Mouse (Mus musculus) limb, embryonic 13.5 days (tissue): ENCODE data around the gene Synrg. TPM values are rescaled to one million over a fixed set of nuclear protein-coding genes. Genes with fewer than 3 reads are reported as not detected.
A peak's percentile ranks its signal among the peaks of the same experiment; 100 is the strongest.

ENCODE experiments used
- ATAC-seq: fragments of 200-750 bp; cut with Nextera tagmentation; 2 replicates; pipeline ENCODE4 v1.8.0; 2017; ENCODE audit warnings: low read depth, moderate number of reproducible peaks, moderate TSS enrichment; ENCODE audit not compliant: low FRiP score
- H3K27ac ChIP-seq: fragments of 300-500 bp; sonication (generic); 2 replicates; pipeline ENCODE4 v1.5.1; 2015; ENCODE audit warnings: inconsistent platforms, mild to moderate bottlenecking, moderate library complexity
- H3K27me3 ChIP-seq: fragments of 300-500 bp; sonication (generic); 2 replicates; pipeline ENCODE4 v1.6.1; 2015; ENCODE audit warnings: mild to moderate bottlenecking, inconsistent platforms
- H3K36me3 ChIP-seq: fragments of 300-500 bp; sonication (generic); 2 replicates; pipeline ENCODE4 v1.6.1; 2015; ENCODE audit warnings: inconsistent platforms, mild to moderate bottlenecking, moderate library complexity
- H3K4me1 ChIP-seq: fragments of 300-500 bp; sonication (generic); 2 replicates; pipeline ENCODE4 v1.6.1; 2015; ENCODE audit warnings: inconsistent platforms
- H3K4me2 ChIP-seq: fragments of 300-500 bp; sonication (generic); replicated peaks from 2 replicates; pipeline ENCODE4 v1.6.1; 2015; ENCODE audit warnings: inconsistent platforms, mild to moderate bottlenecking, moderate library complexity
- H3K4me3 ChIP-seq: fragments of 300-500 bp; sonication (generic); 2 replicates; pipeline ENCODE4 v1.5.1; 2015; ENCODE audit warnings: moderate library complexity, mild to moderate bottlenecking, inconsistent platforms
- H3K9ac ChIP-seq: fragments of 300-500 bp; sonication (generic); 2 replicates; pipeline ENCODE4 v1.6.1; 2015; ENCODE audit warnings: mild to moderate bottlenecking, inconsistent platforms
- H3K9me3 ChIP-seq: fragments of 300-500 bp; sonication (generic); 2 replicates; pipeline ENCODE4 v1.6.1; 2016; ENCODE audit warnings: inconsistent platforms
- WGBS: fragments of 180-500 bp; shearing (Covaris S2); methylation state at CpG from one replicate; pipeline ENCODE4 v1.1.7; 2015; 5-methylcytosine and 5-hydroxymethylcytosine counted together
- polyA plus RNA-seq: library from polyadenylated mRNA; unstranded; fragments of >200 nt; fragmentation: Nextera tagmentation; extraction: Ambion mirVana; gene quantifications from 2 replicates; pipeline ENCODE4 v1.2.1, GENCODE M21; 2015

The Synrg gene
- polyA plus RNA-seq, 1 experiment from 2014 or later = 8.8 TPM

GRCm38 (mm10) chr11:83967436-83968204, 3.4 kb downstream of the Synrg start:
- Histone ChIP-seq H3K4me2 (no peak overlapping the region), H3K27ac (no peak overlapping the region), H3K9ac (no peak overlapping the region), H3K4me3 (no peak overlapping the region), H3K9me3 (no peaks in the 10 kb centered on the region), H3K27me3 (no peaks in the 10 kb centered on the region), H3K4me1 (no peaks in the 10 kb centered on the region), H3K36me3 (peaks cover 3% of the 10 kb centered on the region)
- ATAC-seq = no peak
- 51% methylated on average over 8 of the region's 8 CpGs for WGBS

GRCm38 (mm10) chr11:83968205-83968575, 4.0 kb downstream of the Synrg start:
- no peak overlapping the region for H3K27ac ChIP-seq
- H3K9me3 ChIP-seq = no peaks in the 10 kb centered on the region
- no peak overlapping the region for H3K4me3 ChIP-seq
- peaks cover 8% of the 10 kb centered on the region for H3K36me3 ChIP-seq
- no peak for ATAC-seq
- no peaks in the 10 kb centered on the region for H3K27me3 ChIP-seq
- 71% methylated on average over 6 of the region's 6 CpGs for WGBS
- no peak overlapping the region for H3K4me2 ChIP-seq
- H3K9ac ChIP-seq = no peak overlapping the region
- H3K4me1 ChIP-seq = no peaks in the 10 kb centered on the region

- H3K27me3 ChIP-seq = no peaks in the 10 kb centered on the region
- peaks cover 8% of the 10 kb centered on the region for H3K36me3 ChIP-seq
- no peaks in the 10 kb centered on the region for H3K4me1 ChIP-seq
- ATAC-seq = no peak
- no peak overlapping the region for H3K27ac ChIP-seq
- no peak overlapping the region for H3K4me3 ChIP-seq
- H3K9me3 ChIP-seq = no peaks in the 10 kb centered on the region
- WGBS = 87% methylated on average over 3 of the region's 3 CpGs
- no peak overlapping the region for H3K9ac ChIP-seq
- no peak overlapping the region for H3K4me2 ChIP-seq
Observed at GRCm38 (mm10) chr11:83969040-83969439, 4.8 kb downstream of the Synrg start.

- H3K4me2 ChIP-seq = no peak overlapping the region
- 76% methylated on average over 7 of the region's 7 CpGs for WGBS
- H3K27ac ChIP-seq = no peak overlapping the region
- no peak for ATAC-seq
- H3K4me3 ChIP-seq = no peak overlapping the region
- no peak overlapping the region; the same call in 1 of the 2 replicates for H3K9ac ChIP-seq
- no peaks in the 10 kb centered on the region for H3K4me1 ChIP-seq
- H3K27me3 ChIP-seq = no peaks in the 10 kb centered on the region
- no peaks in the 10 kb centered on the region for H3K9me3 ChIP-seq
- peaks cover 37% of the 10 kb centered on the region for H3K36me3 ChIP-seq
Observed at GRCm38 (mm10) chr11:83974561-83975346, 10.5 kb downstream of the Synrg start.

GRCm38 (mm10) chr11:83975488-83975887, 11.3 kb downstream of the Synrg start:
- Histone ChIP-seq H3K4me2 (no peak overlapping the region), H3K9me3 (no peaks in the 10 kb centered on the region), H3K4me3 (no peak overlapping the region), H3K9ac (no peak overlapping the region), H3K4me1 (no peaks in the 10 kb centered on the region), H3K27me3 (no peaks in the 10 kb centered on the region), H3K36me3 (peaks cover 44% of the 10 kb centered on the region), H3K27ac (0 out of 2 replicates have a peak overlapping the region, but pooled peaks have one; percentile 6)
- WGBS = 66% methylated on average over 1 of the region's 1 CpGs
- ATAC-seq = no peak

- Histone ChIP-seq H3K27ac (no peak overlapping the region), H3K36me3 (peaks cover 46% of the 10 kb centered on the region), H3K9me3 (no peaks in the 10 kb centered on the region), H3K9ac (no peak overlapping the region), H3K4me3 (no peak overlapping the region), H3K4me1 (no peaks in the 10 kb centered on the region), H3K27me3 (no peaks in the 10 kb centered on the region), H3K4me2 (no peak overlapping the region)
- 82% methylated on average over 13 of the region's 13 CpGs for WGBS
- no peak for ATAC-seq
Observed at GRCm38 (mm10) chr11:83976236-83976977, 12.2 kb downstream of the Synrg start.

- no peaks in the 10 kb centered on the region for H3K9me3 ChIP-seq
- no peak overlapping the region for H3K27ac ChIP-seq
- no peaks in the 10 kb centered on the region for H3K27me3 ChIP-seq
- H3K36me3 ChIP-seq = peaks cover 52% of the 10 kb centered on the region
- H3K4me2 ChIP-seq = no peak overlapping the region
- H3K9ac ChIP-seq = no peak overlapping the region
- 79% methylated on average over 2 of the region's 2 CpGs for WGBS
- no peak overlapping the region for H3K4me3 ChIP-seq
- H3K4me1 ChIP-seq = no peaks in the 10 kb centered on the region
- ATAC-seq = no peak
Observed at GRCm38 (mm10) chr11:83977810-83978209, 13.6 kb downstream of the Synrg start.

- WGBS = 84% methylated on average over 6 of the region's 6 CpGs
- no peak for ATAC-seq
Observed at GRCm38 (mm10) chr11:83979992-83980391, 15.8 kb downstream of the Synrg start.

GRCm38 (mm10) chr11:83981338-83981737, 17.1 kb downstream of the Synrg start:
- 83% methylated on average over 10 of the region's 10 CpGs for WGBS

More at GRCm38 (mm10) chr11:83979992-83980391, 15.8 kb downstream of the Synrg start:
- H3K27ac ChIP-seq = no peak overlapping the region
- H3K4me1 ChIP-seq = no peaks in the 10 kb centered on the region
- no peaks in the 10 kb centered on the region for H3K27me3 ChIP-seq
- peaks cover 63% of the 10 kb centered on the region for H3K36me3 ChIP-seq
- H3K9me3 ChIP-seq = no peaks in the 10 kb centered on the region
- H3K9ac ChIP-seq = no peak overlapping the region
- H3K4me3 ChIP-seq = no peak overlapping the region
- no peak overlapping the region for H3K4me2 ChIP-seq

GRCm38 (mm10) chr11:83991701-83992100, 27.5 kb downstream of the Synrg start:
- no peak overlapping the region for H3K9ac ChIP-seq
- no peaks in the 10 kb centered on the region for H3K9me3 ChIP-seq
- H3K4me3 ChIP-seq = no peak overlapping the region
- H3K4me2 ChIP-seq = no peak overlapping the region
- no peak for ATAC-seq
- H3K4me1 ChIP-seq = no peaks in the 10 kb centered on the region
- WGBS = 81% methylated on average over 4 of the region's 4 CpGs
- no peaks in the 10 kb centered on the region for H3K27me3 ChIP-seq
- peaks cover 56% of the 10 kb centered on the region for H3K36me3 ChIP-seq
- H3K27ac ChIP-seq = no peak overlapping the region

More at GRCm38 (mm10) chr11:83981338-83981737, 17.1 kb downstream of the Synrg start:
- Histone ChIP-seq H3K4me3 (no peak overlapping the region), H3K27me3 (no peaks in the 10 kb centered on the region), H3K9ac (no peak overlapping the region), H3K27ac (no peak overlapping the region), H3K36me3 (peaks cover 73% of the 10 kb centered on the region), H3K9me3 (no peaks in the 10 kb centered on the region), H3K4me2 (no peak overlapping the region), H3K4me1 (no peaks in the 10 kb centered on the region)
- no peak for ATAC-seq

GRCm38 (mm10) chr11:83993428-83993827, 29.2 kb downstream of the Synrg start:
- no peak overlapping the region for H3K4me3 ChIP-seq
- H3K9ac ChIP-seq = no peak overlapping the region
- WGBS = 69% methylated on average over 2 of the region's 2 CpGs
- H3K27ac ChIP-seq = no peak overlapping the region
- H3K27me3 ChIP-seq = no peaks in the 10 kb centered on the region
- H3K9me3 ChIP-seq = no peaks in the 10 kb centered on the region
- no peak overlapping the region for H3K4me2 ChIP-seq
- ATAC-seq = no peak
- H3K4me1 ChIP-seq = no peaks in the 10 kb centered on the region
- H3K36me3 ChIP-seq = peaks cover 67% of the 10 kb centered on the region

GRCm38 (mm10) chr11:83994481-83994880, 30.3 kb downstream of the Synrg start:
- no peak overlapping the region for H3K4me3 ChIP-seq
- no peak overlapping the region for H3K9ac ChIP-seq
- H3K9me3 ChIP-seq = no peaks in the 10 kb centered on the region
- 86% methylated on average over 3 of the region's 3 CpGs for WGBS
- peaks cover 64% of the 10 kb centered on the region for H3K36me3 ChIP-seq
- H3K4me2 ChIP-seq = no peak overlapping the region
- ATAC-seq = no peak
- no peak overlapping the region for H3K27ac ChIP-seq
- H3K4me1 ChIP-seq = no peaks in the 10 kb centered on the region
- H3K27me3 ChIP-seq = no peaks in the 10 kb centered on the region
